Mouse (Mus musculus) midbrain, postnatal 0 days (tissue): ENCODE data around the gene Cryba4. TPM values are rescaled to one million over a fixed set of nuclear protein-coding genes. Genes with fewer than 3 reads are reported as not detected.

Experiments used
- ATAC-seq: fragments of 200-750 bp; cut with Nextera tagmentation; 2 replicates; pipeline ENCODE4 v1.8.0; 2017; ENCODE audit warnings: moderate number of reproducible peaks, mild to moderate bottlenecking, moderate TSS enrichment, moderate library complexity; ENCODE audit not compliant: low FRiP score
- DNase-seq: peaks from one replicate; pipeline ENCODE4 v3.0.0-alpha.2; 2015; ENCODE audit warnings: low spot score
- H3K27ac ChIP-seq: fragments of 300-500 bp; sonication (generic); 2 replicates; pipeline ENCODE4 v1.5.1; 2014; ENCODE audit warnings: low read depth, mild to moderate bottlenecking, low read length, mixed read lengths
- H3K27me3 ChIP-seq: fragments of 300-500 bp; sonication (generic); 2 replicates; pipeline ENCODE4 v1.6.1; 2014; ENCODE audit warnings: low read length, control low read depth, mixed read lengths; ENCODE audit not compliant: insufficient read depth
- H3K36me3 ChIP-seq: fragments of 300-500 bp; sonication (generic); 2 replicates; pipeline ENCODE4 v1.6.1; 2014; ENCODE audit warnings: low read length, control low read depth, mixed read lengths; ENCODE audit not compliant: insufficient read depth
- H3K4me1 ChIP-seq: fragments of 300-500 bp; sonication (generic); 2 replicates; pipeline ENCODE4 v1.6.1; 2014; ENCODE audit warnings: mild to moderate bottlenecking, control low read depth, antibody characterized with exemption, low read length, mixed read lengths; ENCODE audit not compliant: insufficient read depth
- H3K4me2 ChIP-seq: fragments of 300-500 bp; sonication (generic); 2 replicates; pipeline ENCODE4 v1.6.1; 2014; ENCODE audit warnings: low read depth, mild to moderate bottlenecking, low read length, mixed read lengths; ENCODE audit not compliant: poor library complexity, severe bottlenecking
- H3K4me3 ChIP-seq: fragments of 300-500 bp; sonication (generic); 2 replicates; pipeline ENCODE4 v1.5.1; 2014; ENCODE audit warnings: low read depth, mild to moderate bottlenecking, low read length, moderate library complexity
- H3K9ac ChIP-seq: fragments of 300-500 bp; sonication (generic); replicated peaks from 2 replicates; pipeline ENCODE4 v1.6.1; 2014; ENCODE audit warnings: mild to moderate bottlenecking, low read length, moderate library complexity, mixed read lengths; ENCODE audit not compliant: poor library complexity, severe bottlenecking
- H3K9me3 ChIP-seq: fragments of 300-500 bp; sonication (generic); 2 replicates; pipeline ENCODE4 v1.6.1; 2016; ENCODE audit warnings: low read length, control low read depth
- CTCF ChIP-seq: IDR thresholded peaks from 2 replicates; pipeline ENCODE4 v1.5.1; 2016; ENCODE audit warnings: antibody characterized with exemption, mild to moderate bottlenecking
- WGBS: fragments of 180-500 bp; shearing (Covaris S2); extraction: QIAGEN DNeasy Blood & Tissue Kit; methylation state at CpG from one replicate; pipeline ENCODE4 v1.1.7; 2014; 5-methylcytosine and 5-hydroxymethylcytosine counted together
- polyA plus RNA-seq: library from polyadenylated mRNA; unstranded; fragments of >200 nt; fragmentation: Nextera tagmentation; extraction: Ambion mirVana; gene quantifications from 2 replicates; pipeline ENCODE4 v1.2.1, GENCODE M21; 2015
- total RNA-seq: library from RNA; depleted of rRNA; stranded (reverse); fragments of >200 nt; gene quantifications from 2 replicates; pipeline ENCODE4 v1.2.3, GENCODE M21; 2014

The Cryba4 gene
- total and polyA plus RNA-seq, 2 experiments from 2014 or later: 1.6 to 2.9 TPM

GRCm38 (mm10) chr5:112228240-112229076, 23.9 kb downstream of the Cryba4 start:
- Histone ChIP-seq H3K9me3 (no peaks in the 10 kb centered on the region), H3K4me1 (peaks cover 14% of the 10 kb centered on the region; the same call in 1 of the 2 replicates), H3K27ac (peak overlapping the region; percentile 97), H3K4me2 (peak overlapping the region; percentile 88), H3K27me3 (no peaks in the 10 kb centered on the region), H3K9ac (peak overlapping the region; percentile 93), H3K36me3 (peaks cover under 1% of the 10 kb centered on the region; the same call in 1 of the 2 replicates), H3K4me3 (peak overlapping the region; percentile 69)
- no peak for TF ChIP-seq CTCF
- DNase-seq: peak; percentile 84
- 1% methylated on average over 54 of the region's 57 CpGs for WGBS
- peak; percentile 77 for ATAC-seq

- no peak for TF ChIP-seq CTCF
- Histone ChIP-seq H3K27me3 (no peaks in the 10 kb centered on the region), H3K9ac (peak overlapping the region; percentile 93), H3K4me2 (peak overlapping the region; percentile 88), H3K9me3 (no peaks in the 10 kb centered on the region), H3K4me1 (peaks cover 14% of the 10 kb centered on the region; the same call in 1 of the 2 replicates), H3K27ac (peak overlapping the region; percentile 97), H3K36me3 (peaks cover 6% of the 10 kb centered on the region), H3K4me3 (peak overlapping the region; percentile 69)
- under 1% methylated on average over 13 of the region's 13 CpGs for WGBS
- no peak for DNase-seq
- no peak for ATAC-seq
These were observed 24.4 kb downstream of the Cryba4 start for GRCm38 (mm10) chr5:112227898-112228239.

GRCm38 (mm10) chr5:112227354-112227753, 25.0 kb downstream of the Cryba4 start:
- peak overlapping the region; percentile 69 for H3K4me3 ChIP-seq
- ATAC-seq (peak; percentile 19; the same call in 1 of the 2 replicates), DNase-seq (peak; percentile 48)
- no peaks in the 10 kb centered on the region for H3K9me3 ChIP-seq
- peaks cover 9% of the 10 kb centered on the region for H3K36me3 ChIP-seq
- H3K27me3 ChIP-seq: no peaks in the 10 kb centered on the region
- peak overlapping the region; percentile 88 for H3K4me2 ChIP-seq
- no peak for TF ChIP-seq CTCF
- H3K27ac ChIP-seq: peak overlapping the region; percentile 97
- H3K9ac ChIP-seq: peak overlapping the region; percentile 93
- H3K4me1 ChIP-seq: peaks cover 14% of the 10 kb centered on the region; the same call in 1 of the 2 replicates
- WGBS: under 1% methylated on average over 30 of the region's 30 CpGs

- peak overlapping the region; percentile 69 for H3K4me3 ChIP-seq
- H3K4me1 ChIP-seq: peaks cover 14% of the 10 kb centered on the region; the same call in 1 of the 2 replicates
- ATAC-seq: no peak
- no peak for DNase-seq
- peak overlapping the region; percentile 88 for H3K4me2 ChIP-seq
- no peak for TF ChIP-seq CTCF
- WGBS: 11% methylated on average over 6 of the region's 6 CpGs
- peak overlapping the region; percentile 93 for H3K9ac ChIP-seq
- H3K27ac ChIP-seq: no peak overlapping the region
- H3K27me3 ChIP-seq: no peaks in the 10 kb centered on the region
- no peaks in the 10 kb centered on the region for H3K9me3 ChIP-seq
- H3K36me3 ChIP-seq: peaks cover 13% of the 10 kb centered on the region
These were observed 26.7 kb downstream of the Cryba4 start for GRCm38 (mm10) chr5:112225591-112225990.

- Histone ChIP-seq H3K9me3 (no peaks in the 10 kb centered on the region), H3K4me1 (peaks cover 12% of the 10 kb centered on the region), H3K4me3 (no peak overlapping the region), H3K36me3 (peaks cover 21% of the 10 kb centered on the region), H3K9ac (no peak overlapping the region), H3K4me2 (no peak overlapping the region), H3K27ac (no peak overlapping the region), H3K27me3 (no peaks in the 10 kb centered on the region)
- no peak for TF ChIP-seq CTCF
- ATAC-seq: 0 out of 2 replicates have a peak, but pooled peaks have one; percentile 8
- DNase-seq: no peak
- 79% methylated on average over 8 of the region's 8 CpGs for WGBS
These were observed 32.1 kb downstream of the Cryba4 start for GRCm38 (mm10) chr5:112220203-112220602.

GRCm38 (mm10) chr5:112219398-112219797, 32.9 kb downstream of the Cryba4 start:
- H3K36me3 ChIP-seq: peaks cover 21% of the 10 kb centered on the region
- H3K4me1 ChIP-seq: peaks cover 12% of the 10 kb centered on the region
- H3K4me3 ChIP-seq: no peak overlapping the region
- DNase-seq (no peak), ATAC-seq (no peak)
- 0% methylated on average over 1 of the region's 1 CpGs for WGBS
- H3K4me2 ChIP-seq: no peak overlapping the region
- H3K27me3 ChIP-seq: no peaks in the 10 kb centered on the region
- no peak overlapping the region for H3K9ac ChIP-seq
- no peak; the same call in 1 of the 2 replicates for TF ChIP-seq CTCF
- no peak overlapping the region for H3K27ac ChIP-seq
- H3K9me3 ChIP-seq: no peaks in the 10 kb centered on the region
